In genomic region chr8:75211461-75211860, GRCm38 (mm10) we compare ENCODE assay signal across 12 mouse cellular contexts. TPM values are rescaled to one million over a fixed set of nuclear protein-coding genes. Genes with fewer than 3 reads are reported as not detected.
DNase-seq lines count a peak whose midpoint lies in the region; ATAC-seq and TF ChIP-seq lines count a peak whose summit lies in the region.
"Had no signal": no experiment of that assay in that cellular context is flagged by ENCODE, and none has a peak within 500 bp of the region (broad histone marks: within the 10 kb centered on the region; RNA-seq: fewer than 3 reads in every experiment).

No protein-coding gene starts in this region.

- TF ChIP-seq CTCF in midbrain, postnatal 0 days (IDR thresholded peaks at IDR 0.05): no peak
- no peak for TF ChIP-seq CTCF in stomach, postnatal 0 days (IDR thresholded peaks at IDR 0.05; ENCODE audit: low read depth)

- no peak for ATAC-seq in midbrain, postnatal 0 days (ENCODE audit: low FRiP score)
- ATAC-seq in midbrain, embryonic 11.5 days (ENCODE audit: low FRiP score): no peak
- ATAC-seq in stomach, postnatal 0 days (ENCODE audit: low FRiP score, low TSS enrichment): no peak

- no peak for TF ChIP-seq EP300 in stomach, postnatal 0 days (optimal IDR thresholded peaks at IDR 0.05)

- H3K9ac ChIP-seq in midbrain, postnatal 0 days (replicated peaks; ENCODE audit: low read length, poor library complexity, severe bottlenecking): no peak overlapping the region
- H3K9ac ChIP-seq in midbrain, embryonic 11.5 days (ENCODE audit: low read length): no peak overlapping the region
- no peak overlapping the region for H3K9ac ChIP-seq in stomach, postnatal 0 days (ENCODE audit: low read length)
- H3K9ac ChIP-seq: liver, embryonic 14.5 days had no signal

- 43% methylated on average over 3 of the region's 3 CpGs for whole genome bisulfite sequencing in midbrain, postnatal 0 days
- WGBS in midbrain, embryonic 11.5 days: 68% methylated on average over 3 of the region's 3 CpGs
- 25% methylated on average over 3 of the region's 3 CpGs for WGBS in stomach, postnatal 0 days

- no peak overlapping the region for H3K4me2 ChIP-seq in midbrain, postnatal 0 days (ENCODE audit: low read depth, low read length, poor library complexity, severe bottlenecking)
- H3K4me2 ChIP-seq in midbrain, embryonic 11.5 days: no peak overlapping the region
- H3K4me2 ChIP-seq in stomach, postnatal 0 days (replicated peaks; ENCODE audit: low read depth): no peak overlapping the region

- H3K27me3 ChIP-seq in midbrain, postnatal 0 days (ENCODE audit: insufficient read depth, low read length): peaks cover 24% of the 10 kb centered on the region
- peaks cover 46% of the 10 kb centered on the region for H3K27me3 ChIP-seq in midbrain, embryonic 11.5 days (ENCODE audit: control insufficient read depth, insufficient read depth, low read length)
- peaks cover 7% of the 10 kb centered on the region for H3K27me3 ChIP-seq in stomach, postnatal 0 days (ENCODE audit: control insufficient read depth, insufficient read depth, low read length)

- H3K36me3 ChIP-seq in midbrain, postnatal 0 days (ENCODE audit: insufficient read depth, low read length): no peaks in the 10 kb centered on the region
- H3K36me3 ChIP-seq in midbrain, embryonic 11.5 days (ENCODE audit: control insufficient read depth, insufficient read depth, low read length): no peaks in the 10 kb centered on the region
- H3K36me3 ChIP-seq in stomach, postnatal 0 days (ENCODE audit: control insufficient read depth, insufficient read depth, low read length): no peaks in the 10 kb centered on the region
- H3K36me3 ChIP-seq: G1E had no signal

- peak; percentile 44 for DNase-seq in midbrain, postnatal 0 days (ENCODE audit: low spot score)
- DNase-seq in midbrain, embryonic 11.5 days (ENCODE audit: low spot score, missing footprints): no peak
- peak; percentile 35 to 57 for DNase-seq in cerebellum, postnatal 25 days
- DNase-seq in kidney, postnatal 36 days: peak; percentile 88 to 91
- DNase-seq in stomach, postnatal 0 days (ENCODE audit: low spot score): peak; percentile 59
- DNase-seq in right cerebral cortex, postnatal 25 days: no peak
- no peak for DNase-seq in spleen, postnatal 10 days (ENCODE audit: low spot score in 2 of 2)
- no peak for DNase-seq in B cell, adult 2 months
- DNase-seq: gastrocnemius, postnatal 36 days had no signal

- peaks cover 4% of the 10 kb centered on the region; the same call in 1 of the 2 replicates for H3K4me1 ChIP-seq in midbrain, postnatal 0 days (ENCODE audit: insufficient read depth, low read length)
- peaks cover 11% of the 10 kb centered on the region for H3K4me1 ChIP-seq in midbrain, embryonic 11.5 days (ENCODE audit: control insufficient read depth, insufficient read depth, low read length)
- H3K4me1 ChIP-seq in stomach, postnatal 0 days (replicated peaks; ENCODE audit: control insufficient read depth, insufficient read depth): 0 out of 2 replicates have a peak, but pooled peaks cover 3% of the 10 kb centered on the region

- H3K27ac ChIP-seq in midbrain, postnatal 0 days (ENCODE audit: low read depth, low read length): no peak overlapping the region
- H3K27ac ChIP-seq in midbrain, embryonic 11.5 days (ENCODE audit: low read depth, low read length): no peak overlapping the region
- H3K27ac ChIP-seq in stomach, postnatal 0 days (replicated peaks): no peak overlapping the region
- H3K27ac ChIP-seq: liver, embryonic 14.5 days had no signal

- H3K9me3 ChIP-seq in midbrain, postnatal 0 days (ENCODE audit: low read length): no peaks in the 10 kb centered on the region
- no peaks in the 10 kb centered on the region for H3K9me3 ChIP-seq in midbrain, embryonic 11.5 days (ENCODE audit: control insufficient read depth, low read length)
- H3K9me3 ChIP-seq in stomach, postnatal 0 days (ENCODE audit: control insufficient read depth, low read length): no peaks in the 10 kb centered on the region

- no peak overlapping the region for H3K4me3 ChIP-seq in midbrain, postnatal 0 days (ENCODE audit: low read depth, low read length)
- H3K4me3 ChIP-seq in midbrain, embryonic 11.5 days (ENCODE audit: low read depth, low read length): no peak overlapping the region
- no peak overlapping the region for H3K4me3 ChIP-seq in stomach, postnatal 0 days (ENCODE audit: low read depth, low read length)

RNA-seq across cellular contexts. Expression of gene Rasd2, which starts 2.3 kb away (rescaled TPM):
- 10.1 and 14.4 TPM in 2 replicates for total RNA-seq in midbrain, postnatal 0 days (2014; rRNA removed)
- polyA plus RNA-seq in midbrain, postnatal 0 days (2015; fragmentation: Nextera tagmentation; extraction: Ambion mirVana): 4.5 and 5.5 TPM in 2 replicates
- 0.12 TPM in 2 replicates for polyA plus RNA-seq in midbrain, embryonic 11.5 days (2014; fragmentation: Nextera tagmentation; extraction: Ambion mirVana)
- polyA plus RNA-seq in stomach, postnatal 0 days (2015; fragmentation: Nextera tagmentation; extraction: Ambion mirVana): 1.2 and 1.8 TPM in 2 replicates
- total RNA-seq: common myeloid progenitor, adult 5-6 weeks had no signal
- polyA plus RNA-seq: G1E; liver, embryonic 14.5 days had no signal

Comparison
In these comparisons a context has a peak if more than half of its experiments do, and no peak if none do; other contexts are left out.
1. DNase-seq: peak in midbrain, postnatal 0 days (single experiment), cerebellum, postnatal 25 days (2 of 2), kidney, postnatal 36 days (2 of 2) and stomach, postnatal 0 days (single experiment); none in midbrain, embryonic 11.5 days (single experiment), right cerebral cortex, postnatal 25 days (single experiment), spleen, postnatal 10 days (0 of 2) and B cell, adult 2 months (0 of 2).